Mouse (Mus musculus): ENCODE measurements around the gene Chst8. TPM values are rescaled to one million over a fixed set of nuclear protein-coding genes. Genes with fewer than 3 reads are reported as not detected.
A peak's percentile ranks its signal among the peaks of the same experiment; 100 is the strongest.

Gene Chst8
- polyA plus RNA-seq, 1 experiment from 2014 or later, result 4.2 TPM

DNA sequence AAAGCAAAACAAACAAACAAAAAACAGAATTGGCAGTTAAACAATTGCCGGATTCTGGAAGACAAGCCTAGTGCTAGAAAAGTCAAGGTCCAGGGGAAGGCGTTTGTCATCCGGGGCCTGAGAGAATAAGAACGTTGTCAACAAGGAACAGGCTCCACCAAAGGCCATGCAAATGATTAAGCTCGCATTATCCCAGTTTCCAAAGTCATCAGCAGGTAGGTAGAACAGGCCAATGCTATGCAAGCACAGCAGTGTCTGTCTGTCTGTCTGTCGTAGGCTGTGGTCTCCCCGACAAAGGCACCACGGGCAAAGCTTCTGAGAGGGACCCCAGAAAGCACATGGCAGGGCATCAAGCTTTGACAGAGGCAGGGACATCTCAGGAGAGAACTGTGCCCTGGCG is 9.1 kb upstream of the Chst8 start:
- no peaks in the 10 kb centered on the region for H3K36me3 ChIP-seq
- no peak overlapping the region for H3K9ac ChIP-seq
- H3K4me2 ChIP-seq (replicated peaks), result no peak overlapping the region
- 87% methylated on average over 9 of the region's 9 CpGs for WGBS
- H3K27ac ChIP-seq (replicated peaks), result no peak overlapping the region
- H3K9me3 ChIP-seq (replicated peaks), result no peaks in the 10 kb centered on the region
- H3K4me1 ChIP-seq, result no peaks in the 10 kb centered on the region
- no peak overlapping the region for H3K4me3 ChIP-seq (replicated peaks)
- no peak for ATAC-seq (ENCODE audit: insufficient number of reproducible peaks, low FRiP score, low TSS enrichment, low read depth)
- no peaks in the 10 kb centered on the region for H3K27me3 ChIP-seq

DNA sequence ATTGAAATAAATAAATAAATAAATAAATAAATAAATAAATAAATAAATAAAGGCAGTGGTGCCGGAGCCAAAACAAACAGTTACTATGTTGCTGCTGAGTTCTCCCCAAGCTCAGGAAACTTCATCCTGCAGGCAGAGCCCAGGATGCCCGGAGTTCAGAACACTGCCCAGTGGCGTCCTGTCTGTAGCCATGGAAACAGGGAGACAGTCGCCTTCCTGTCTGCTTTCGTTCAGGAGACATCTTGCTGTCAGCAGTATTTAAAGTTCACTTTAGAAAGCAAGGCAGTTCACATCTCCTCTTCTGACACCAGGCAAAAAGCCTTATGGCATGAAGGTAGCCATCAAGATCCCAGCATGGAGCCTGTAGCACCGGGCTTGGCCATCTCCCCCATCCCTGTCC is 8.0 kb upstream of the Chst8 start:
- Histone ChIP-seq H3K4me1 (no peaks in the 10 kb centered on the region), H3K27me3 (no peaks in the 10 kb centered on the region), H3K27ac (replicated peaks) (no peak overlapping the region), H3K9me3 (replicated peaks) (no peaks in the 10 kb centered on the region), H3K9ac (no peak overlapping the region), H3K36me3 (no peaks in the 10 kb centered on the region), H3K4me2 (replicated peaks) (no peak overlapping the region), H3K4me3 (replicated peaks) (no peak overlapping the region)
- ATAC-seq (ENCODE audit: insufficient number of reproducible peaks, low FRiP score, low TSS enrichment, low read depth), result no peak
- WGBS, result 32% methylated on average over 6 of the region's 6 CpGs

DNA sequence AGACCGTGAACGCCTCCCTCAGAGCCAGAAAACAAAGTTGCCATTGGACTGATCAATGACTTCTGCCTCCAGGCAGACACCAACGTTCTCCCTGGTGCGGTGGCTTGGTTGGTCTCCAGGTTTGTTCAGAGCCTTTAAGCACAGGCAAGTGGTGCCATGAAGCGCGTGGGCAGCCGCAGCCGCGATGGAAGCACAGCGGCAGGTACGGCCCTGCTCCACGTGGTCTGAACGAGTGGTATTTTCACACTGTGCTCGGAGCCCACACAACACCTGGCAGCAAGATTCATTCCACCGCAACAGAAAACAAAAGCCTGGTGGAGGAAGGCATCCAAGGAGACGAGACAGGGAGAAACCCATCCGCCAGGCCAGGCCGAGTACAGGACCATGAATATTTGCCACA is 7.3 kb upstream of the Chst8 start:
- WGBS, result 85% methylated on average over 18 of the region's 18 CpGs
- Histone ChIP-seq H3K9ac (no peak overlapping the region), H3K4me1 (no peaks in the 10 kb centered on the region), H3K36me3 (no peaks in the 10 kb centered on the region), H3K27ac (replicated peaks) (no peak overlapping the region), H3K9me3 (replicated peaks) (no peaks in the 10 kb centered on the region), H3K4me2 (replicated peaks) (no peak overlapping the region), H3K27me3 (no peaks in the 10 kb centered on the region), H3K4me3 (replicated peaks) (no peak overlapping the region)
- no peak for ATAC-seq (ENCODE audit: insufficient number of reproducible peaks, low FRiP score, low TSS enrichment, low read depth)

DNA sequence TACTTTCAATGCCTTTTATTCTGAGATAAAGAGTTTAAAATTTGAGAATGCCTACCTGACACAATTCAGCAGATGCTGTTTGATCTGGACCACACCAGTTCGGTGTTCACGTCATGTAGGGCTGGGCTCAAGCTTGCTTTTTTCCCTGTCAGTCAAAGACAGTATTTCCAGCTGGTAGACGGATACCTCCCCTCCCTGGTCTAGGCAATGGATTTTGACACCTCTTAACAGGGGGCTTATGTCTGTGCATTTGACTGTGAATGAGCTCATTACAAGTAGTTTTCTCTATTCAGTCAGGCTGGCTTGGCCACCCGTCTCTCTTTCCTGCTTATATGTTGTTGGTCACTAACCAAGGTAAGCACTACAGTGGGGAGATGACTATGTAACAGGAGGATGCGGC is 6.1 kb upstream of the Chst8 start:
- no peak for ATAC-seq (ENCODE audit: insufficient number of reproducible peaks, low FRiP score, low TSS enrichment, low read depth)
- no peaks in the 10 kb centered on the region for H3K36me3 ChIP-seq
- WGBS, result 71% methylated on average over 5 of the region's 5 CpGs
- H3K4me3 ChIP-seq (replicated peaks), result no peak overlapping the region
- H3K4me1 ChIP-seq, result no peaks in the 10 kb centered on the region
- no peaks in the 10 kb centered on the region for H3K9me3 ChIP-seq (replicated peaks)
- no peak overlapping the region for H3K27ac ChIP-seq (replicated peaks)
- no peak overlapping the region for H3K9ac ChIP-seq
- no peak overlapping the region for H3K4me2 ChIP-seq (replicated peaks)
- H3K27me3 ChIP-seq, result peaks cover 4% of the 10 kb centered on the region; the same call in 1 of the 2 replicates

DNA sequence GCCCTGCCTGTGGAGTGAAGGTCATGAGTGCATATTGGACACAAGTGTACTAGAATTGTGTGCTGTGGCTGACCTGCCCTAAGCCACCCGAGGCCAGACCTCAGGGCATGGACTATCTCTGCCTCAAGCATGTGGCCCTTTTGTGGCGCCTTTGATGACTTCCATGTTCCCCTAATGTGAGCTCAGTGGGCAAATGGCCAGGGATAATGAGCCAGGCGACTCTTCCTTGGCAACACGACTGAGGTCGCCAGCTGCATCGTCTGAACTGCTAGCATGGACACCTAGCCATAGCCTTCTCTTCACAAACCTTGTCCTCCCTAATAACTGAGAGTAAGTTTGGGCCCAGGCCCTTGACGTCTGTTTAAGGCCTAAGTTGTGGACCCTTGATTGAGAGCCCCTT is 4.5 kb upstream of the Chst8 start:
- Histone ChIP-seq H3K27me3 (peaks cover 17% of the 10 kb centered on the region), H3K4me1 (peaks cover 14% of the 10 kb centered on the region), H3K36me3 (no peaks in the 10 kb centered on the region), H3K4me2 (replicated peaks) (no peak overlapping the region), H3K4me3 (replicated peaks) (no peak overlapping the region), H3K9me3 (replicated peaks) (no peaks in the 10 kb centered on the region), H3K9ac (no peak overlapping the region), H3K27ac (replicated peaks) (no peak overlapping the region)
- no peak for ATAC-seq (ENCODE audit: insufficient number of reproducible peaks, low FRiP score, low TSS enrichment, low read depth)
- 80% methylated on average over 7 of the region's 7 CpGs for WGBS

DNA sequence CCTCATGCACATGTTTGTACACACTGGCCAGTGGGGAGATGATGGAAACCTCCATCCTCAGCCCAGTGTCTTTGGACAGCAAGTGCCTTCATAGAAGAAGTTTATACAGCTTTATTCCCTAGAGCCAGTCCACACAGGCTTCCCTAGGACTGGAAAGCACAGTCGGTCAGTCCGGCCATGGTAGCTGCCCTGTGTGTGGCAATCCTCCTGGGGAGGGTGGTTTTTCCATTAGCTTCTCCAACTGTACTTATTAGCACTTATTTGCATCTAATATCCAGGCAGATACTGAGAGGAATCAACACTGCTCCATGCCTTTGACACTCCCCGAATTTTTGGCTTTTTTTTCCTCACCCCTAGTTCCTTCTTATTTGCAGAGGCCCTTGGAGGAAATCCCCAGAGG is 2.3 kb upstream of the Chst8 start:
- Histone ChIP-seq H3K27me3 (peaks cover 39% of the 10 kb centered on the region), H3K9me3 (replicated peaks) (no peaks in the 10 kb centered on the region), H3K9ac (no peak overlapping the region), H3K36me3 (no peaks in the 10 kb centered on the region), H3K4me1 (peaks cover 24% of the 10 kb centered on the region), H3K4me3 (replicated peaks) (no peak overlapping the region), H3K27ac (replicated peaks) (no peak overlapping the region), H3K4me2 (replicated peaks) (no peak overlapping the region)
- 61% methylated on average over 3 of the region's 3 CpGs for WGBS
- no peak for ATAC-seq (ENCODE audit: insufficient number of reproducible peaks, low FRiP score, low TSS enrichment, low read depth)

DNA sequence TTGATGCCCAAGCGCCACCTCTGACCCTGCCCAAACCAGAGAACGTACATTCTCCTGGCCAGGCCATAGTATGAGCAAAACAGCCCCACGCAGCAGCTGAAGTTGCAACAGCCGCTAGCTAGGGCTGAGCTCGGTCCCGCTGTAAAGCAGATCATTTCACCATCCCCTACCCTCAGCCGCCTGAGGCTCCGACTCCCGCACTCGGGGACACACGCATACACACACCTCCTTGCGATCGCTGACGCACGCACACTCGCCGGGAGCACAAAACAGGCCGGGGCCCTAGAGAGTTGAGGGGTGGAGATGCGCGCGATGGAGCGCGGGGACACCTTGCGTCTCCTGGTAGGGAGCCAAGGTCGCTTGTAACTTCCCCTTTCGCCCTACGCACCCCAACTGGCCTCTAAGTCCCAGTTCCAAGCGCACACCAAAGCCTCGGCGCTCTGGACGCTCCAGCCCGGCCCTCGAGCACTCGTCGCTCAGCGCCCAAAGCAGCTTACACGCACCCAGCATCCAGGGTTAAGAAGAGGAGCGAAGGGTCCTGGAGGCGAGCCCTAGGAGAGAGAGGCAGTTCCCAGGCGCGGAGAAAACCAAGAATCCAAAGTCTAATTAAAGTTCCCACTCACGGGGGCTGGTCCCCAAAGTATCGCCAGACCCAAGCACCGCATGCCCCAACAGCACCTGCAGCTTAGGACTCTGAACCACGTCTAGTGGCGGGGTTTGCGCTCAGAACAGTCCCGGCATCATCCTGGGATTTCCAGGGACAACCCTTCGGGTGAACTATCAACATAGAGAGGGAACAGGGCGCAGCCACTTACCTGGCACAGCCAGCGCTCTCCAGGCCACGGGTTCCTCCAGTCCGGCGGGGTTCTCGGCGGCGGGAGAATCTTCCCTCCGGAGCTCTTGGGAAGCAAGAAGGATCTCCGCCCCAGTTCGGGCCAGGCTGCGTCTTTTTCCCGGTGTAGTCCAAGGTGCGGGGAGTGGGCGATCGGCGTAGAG is 682 bp downstream of the Chst8 start:
- Histone ChIP-seq H3K9ac (0 out of 2 replicates have a peak overlapping the region, but pooled peaks have one; percentile 19), H3K27me3 (peaks cover 54% of the 10 kb centered on the region), H3K4me1 (peaks cover 24% of the 10 kb centered on the region), H3K4me2 (replicated peaks) (peak overlapping the region; percentile 95), H3K27ac (replicated peaks) (no peak overlapping the region), H3K36me3 (no peaks in the 10 kb centered on the region), H3K9me3 (replicated peaks) (no peaks in the 10 kb centered on the region), H3K4me3 (replicated peaks) (peak overlapping the region; percentile 53)
- ATAC-seq (ENCODE audit: insufficient number of reproducible peaks, low FRiP score, low TSS enrichment, low read depth), result no peak
- under 1% methylated on average over 66 of the region's 66 CpGs for WGBS

DNA sequence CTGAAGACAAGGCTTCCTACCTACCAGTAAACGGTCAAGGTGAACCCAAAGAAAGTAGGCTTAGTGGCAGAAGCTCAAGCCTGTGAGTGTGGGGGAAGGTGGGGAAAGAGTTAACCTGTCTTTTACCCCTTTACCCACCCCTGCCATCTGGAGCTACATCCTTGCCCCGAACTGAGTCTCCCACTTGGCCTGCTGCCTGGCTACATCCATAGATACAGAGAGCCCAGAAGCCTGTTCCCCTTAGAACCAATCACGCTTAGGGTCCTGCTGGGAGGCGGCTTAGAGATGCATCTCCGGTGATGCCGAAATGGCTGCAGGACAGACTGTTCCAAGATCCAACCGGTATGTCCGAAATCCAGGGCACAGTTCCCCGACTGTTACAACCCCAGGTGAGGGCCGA is 1.5 kb downstream of the Chst8 start:
- no peak overlapping the region for H3K27ac ChIP-seq (replicated peaks)
- no peaks in the 10 kb centered on the region for H3K36me3 ChIP-seq
- no peaks in the 10 kb centered on the region for H3K9me3 ChIP-seq (replicated peaks)
- H3K4me3 ChIP-seq (replicated peaks), result peak overlapping the region; percentile 53
- H3K4me1 ChIP-seq, result peaks cover 30% of the 10 kb centered on the region
- 8% methylated on average over 10 of the region's 10 CpGs for WGBS
- H3K27me3 ChIP-seq, result peaks cover 54% of the 10 kb centered on the region
- no peak overlapping the region for H3K9ac ChIP-seq
- H3K4me2 ChIP-seq (replicated peaks), result peak overlapping the region; percentile 95
- no peak for ATAC-seq (ENCODE audit: insufficient number of reproducible peaks, low FRiP score, low TSS enrichment, low read depth)

DNA sequence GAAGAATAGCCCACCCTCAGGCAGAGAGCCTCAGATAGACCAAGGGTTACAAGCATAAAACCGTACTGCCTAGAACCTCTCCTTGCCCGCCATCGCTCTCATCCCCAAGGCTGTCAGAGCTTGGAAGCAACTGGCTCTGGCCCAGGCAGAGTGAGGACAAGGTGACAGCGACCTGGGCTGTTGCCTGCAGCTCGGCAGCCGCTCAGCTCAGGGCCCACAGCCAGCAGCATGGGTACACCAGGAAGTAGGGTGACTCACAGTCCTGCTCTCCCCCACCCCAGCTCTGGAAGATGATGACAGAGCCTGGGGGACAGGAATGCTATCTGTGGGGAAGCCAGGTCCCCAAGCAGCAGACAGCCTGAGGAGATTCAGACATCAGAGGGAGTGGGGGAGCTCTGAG is 6.2 kb downstream of the Chst8 start:
- Histone ChIP-seq H3K4me3 (replicated peaks) (no peak overlapping the region), H3K9ac (no peak overlapping the region), H3K4me2 (replicated peaks) (no peak overlapping the region), H3K27me3 (peaks cover 32% of the 10 kb centered on the region), H3K9me3 (replicated peaks) (no peaks in the 10 kb centered on the region), H3K27ac (replicated peaks) (no peak overlapping the region), H3K36me3 (no peaks in the 10 kb centered on the region), H3K4me1 (peaks cover 10% of the 10 kb centered on the region)
- 0 out of 2 replicates have a peak, but pooled peaks have one; percentile 29 for ATAC-seq (ENCODE audit: insufficient number of reproducible peaks, low FRiP score, low TSS enrichment, low read depth)
- WGBS, result 64% methylated on average over 6 of the region's 6 CpGs

DNA sequence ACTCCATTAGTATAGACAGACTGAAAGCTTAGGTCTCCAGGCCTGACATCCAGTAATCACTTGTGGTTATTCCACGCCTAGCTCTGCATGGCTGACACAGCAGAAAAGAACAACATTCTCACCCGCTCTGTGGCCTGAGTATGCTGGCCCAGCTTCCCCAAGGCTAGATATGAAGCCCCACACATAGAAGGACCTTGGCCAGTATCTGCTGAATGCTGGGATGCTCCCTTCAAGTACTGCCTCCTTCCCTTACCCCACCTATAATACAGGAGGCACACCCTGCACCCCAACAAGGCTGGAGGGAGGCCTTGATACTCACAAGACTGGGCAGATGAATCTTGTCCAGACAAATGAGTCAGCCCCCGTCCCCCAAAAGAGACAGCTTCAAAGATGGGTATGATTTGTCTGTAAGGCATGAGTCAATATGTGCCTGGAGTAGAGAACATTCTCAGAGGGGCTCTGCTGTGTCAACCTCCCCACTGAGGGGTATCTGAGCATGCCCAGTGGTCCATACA is 6.8 kb downstream of the Chst8 start:
- Histone ChIP-seq H3K4me2 (replicated peaks) (no peak overlapping the region), H3K4me1 (peaks cover 7% of the 10 kb centered on the region; the same call in 1 of the 2 replicates), H3K36me3 (no peaks in the 10 kb centered on the region), H3K9ac (no peak overlapping the region), H3K4me3 (replicated peaks) (no peak overlapping the region), H3K27ac (replicated peaks) (no peak overlapping the region), H3K9me3 (replicated peaks) (no peaks in the 10 kb centered on the region), H3K27me3 (peaks cover 27% of the 10 kb centered on the region)
- no peak for ATAC-seq (ENCODE audit: insufficient number of reproducible peaks, low FRiP score, low TSS enrichment, low read depth)
- WGBS, result 75% methylated on average over 3 of the region's 3 CpGs

DNA sequence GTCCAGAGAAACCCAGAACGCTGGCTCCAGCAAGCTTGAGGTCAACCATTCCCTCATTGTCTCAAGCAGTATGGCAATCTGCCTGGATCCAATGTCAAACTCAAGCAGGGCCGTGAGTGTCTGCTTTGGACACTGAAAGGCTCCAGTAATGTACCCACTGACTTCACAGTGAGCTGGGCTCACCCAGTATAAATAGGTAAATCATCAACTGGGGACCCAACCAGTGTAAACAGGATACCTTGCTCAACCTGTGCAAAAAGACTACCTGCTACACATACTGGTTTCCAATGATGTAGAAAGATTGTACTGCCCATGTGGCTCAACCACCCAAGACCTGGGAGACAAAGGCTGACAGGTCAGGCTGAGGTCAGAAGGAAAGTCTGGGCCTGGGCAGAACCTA is 7.5 kb downstream of the Chst8 start:
- WGBS, result 80% methylated on average over 2 of the region's 2 CpGs
- Histone ChIP-seq H3K36me3 (no peaks in the 10 kb centered on the region), H3K27me3 (peaks cover 20% of the 10 kb centered on the region), H3K4me1 (peaks cover 7% of the 10 kb centered on the region; the same call in 1 of the 2 replicates), H3K4me2 (replicated peaks) (no peak overlapping the region), H3K9me3 (replicated peaks) (no peaks in the 10 kb centered on the region), H3K9ac (no peak overlapping the region), H3K27ac (replicated peaks) (no peak overlapping the region), H3K4me3 (replicated peaks) (no peak overlapping the region)
- ATAC-seq (ENCODE audit: insufficient number of reproducible peaks, low FRiP score, low TSS enrichment, low read depth), result no peak

Measured in embryonic facial prominence, embryonic 15.5 days (tissue).